Mouse (Mus musculus) midbrain, embryonic 11.5 days (tissue): ENCODE measurements around the gene Palld. TPM values are rescaled to one million over a fixed set of nuclear protein-coding genes. Genes with fewer than 3 reads are reported as not detected.

Experiments
- ATAC-seq: fragments of 200-750 bp; cut with Nextera tagmentation; 2 replicates; pipeline ENCODE4 v1.8.0; 2017; ENCODE audit warnings: moderate TSS enrichment, moderate library complexity; ENCODE audit not compliant: low FRiP score
- DNase-seq: peaks from one replicate; pipeline ENCODE4 v3.0.0; 2015; ENCODE audit warnings: low spot score; ENCODE audit errors: missing footprints
- H3K27ac ChIP-seq: fragments of 300-500 bp; sonication (generic); 2 replicates; pipeline ENCODE4 v1.5.1; 2014; ENCODE audit warnings: low read depth, low read length
- H3K27me3 ChIP-seq: fragments of 300-500 bp; sonication (generic); 2 replicates; pipeline ENCODE4 v1.6.1; 2014; ENCODE audit warnings: mild to moderate bottlenecking, low read length, moderate library complexity, mixed read lengths; ENCODE audit not compliant: control insufficient read depth, insufficient read depth
- H3K36me3 ChIP-seq: fragments of 300-500 bp; sonication (generic); 2 replicates; pipeline ENCODE4 v1.6.1; 2014; ENCODE audit warnings: mild to moderate bottlenecking, low read length, moderate library complexity, mixed read lengths; ENCODE audit not compliant: control insufficient read depth, insufficient read depth
- H3K4me1 ChIP-seq: fragments of 300-500 bp; sonication (generic); 2 replicates; pipeline ENCODE4 v1.6.1; 2014; ENCODE audit warnings: low read length; ENCODE audit not compliant: control insufficient read depth, insufficient read depth
- H3K4me2 ChIP-seq: fragments of 300-500 bp; sonication (generic); 2 replicates; pipeline ENCODE4 v1.6.1; 2014; ENCODE audit warnings: mild to moderate bottlenecking, moderate library complexity
- H3K4me3 ChIP-seq: fragments of 300-500 bp; sonication (generic); 2 replicates; pipeline ENCODE4 v1.5.1; 2014; ENCODE audit warnings: low read depth, low read length
- H3K9ac ChIP-seq: fragments of 300-500 bp; sonication (generic); 2 replicates; pipeline ENCODE4 v1.6.1; 2014; ENCODE audit warnings: low read length
- H3K9me3 ChIP-seq: fragments of 300-500 bp; sonication (generic); 2 replicates; pipeline ENCODE4 v1.6.1; 2016; ENCODE audit warnings: low read length; ENCODE audit not compliant: control insufficient read depth
- WGBS: fragments of 180-500 bp; shearing (Covaris S2); extraction: QIAGEN DNeasy Blood & Tissue Kit; methylation state at CpG from one replicate; pipeline ENCODE4 v1.1.7; 2014; 5-methylcytosine and 5-hydroxymethylcytosine counted together
- polyA plus RNA-seq: library from polyadenylated mRNA; unstranded; fragments of >200 nt; fragmentation: Nextera tagmentation; extraction: Ambion mirVana; gene quantifications from 2 replicates; pipeline ENCODE4 v1.2.1, GENCODE M21; 2014

The Palld gene
- polyA plus RNA-seq, 1 experiment from 2014 or later, result 40.4 TPM

- H3K9me3 ChIP-seq, result no peaks in the 10 kb centered on the region
- H3K27ac ChIP-seq, result no peak overlapping the region
- no peak overlapping the region for H3K4me2 ChIP-seq
- H3K27me3 ChIP-seq, result no peaks in the 10 kb centered on the region; the same call in 1 of the 2 replicates
- no peak overlapping the region for H3K9ac ChIP-seq
- H3K36me3 ChIP-seq, result no peaks in the 10 kb centered on the region
- peaks cover 4% of the 10 kb centered on the region; the same call in 1 of the 2 replicates for H3K4me1 ChIP-seq
- 90% methylated on average over 4 of the region's 4 CpGs for WGBS
- ATAC-seq (no peak), DNase-seq (no peak)
- no peak overlapping the region for H3K4me3 ChIP-seq
These were observed 57.9 kb downstream of the Palld start for GRCm38 (mm10) chr8:61844575-61844974.

DNA sequence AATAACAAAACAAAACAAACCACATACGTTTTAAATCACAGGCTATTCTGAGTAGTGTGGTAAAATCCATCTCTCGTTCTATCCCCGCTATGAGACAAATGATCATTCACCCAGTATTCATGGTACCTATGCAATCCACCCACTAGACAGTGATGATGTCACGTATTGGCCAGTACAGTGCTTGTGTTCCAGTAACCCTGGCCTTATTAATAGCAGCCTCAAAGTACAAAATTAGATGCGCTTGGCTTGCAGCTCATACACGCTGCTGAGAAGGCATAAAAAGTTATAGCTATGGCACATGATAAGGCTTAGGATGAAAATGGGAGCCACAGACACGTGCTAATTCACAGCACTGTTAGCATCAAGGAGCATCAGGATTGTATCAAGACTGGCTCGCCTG, 58.7 kb downstream of the Palld start:
- no peak overlapping the region for H3K27ac ChIP-seq
- peaks cover 3% of the 10 kb centered on the region; the same call in 1 of the 2 replicates for H3K4me1 ChIP-seq
- no peak overlapping the region for H3K9ac ChIP-seq
- H3K9me3 ChIP-seq, result no peaks in the 10 kb centered on the region
- no peaks in the 10 kb centered on the region for H3K36me3 ChIP-seq
- ATAC-seq (no peak), DNase-seq (no peak)
- H3K4me2 ChIP-seq, result no peak overlapping the region
- WGBS, result 85% methylated on average over 8 of the region's 8 CpGs
- no peaks in the 10 kb centered on the region for H3K27me3 ChIP-seq
- H3K4me3 ChIP-seq, result no peak overlapping the region

DNA sequence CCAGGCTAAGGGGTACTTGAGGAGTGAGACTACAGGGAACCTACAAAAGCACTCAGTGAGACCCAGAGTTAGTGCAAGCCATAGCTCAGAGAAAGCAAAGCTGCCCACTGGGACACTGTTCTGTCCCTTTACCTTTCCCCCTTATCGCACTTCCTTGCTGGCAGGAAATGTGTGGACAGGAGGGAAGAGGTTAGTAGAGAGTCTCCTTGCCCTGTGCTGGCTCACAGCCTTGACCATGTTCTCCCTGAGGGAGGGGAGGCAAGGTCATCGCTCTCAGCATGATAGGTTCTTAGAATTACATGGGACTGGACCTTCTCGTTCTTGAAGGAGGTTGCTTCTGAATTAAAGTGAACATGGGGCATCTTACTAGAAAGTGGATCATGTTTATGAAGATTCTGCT, 69.3 kb downstream of the Palld start:
- no peaks in the 10 kb centered on the region for H3K4me1 ChIP-seq
- 81% methylated on average over 3 of the region's 3 CpGs for WGBS
- H3K4me2 ChIP-seq, result no peak overlapping the region

GRCm38 (mm10) chr8:61831944-61832343, 70.5 kb downstream of the Palld start:
- Histone ChIP-seq H3K27ac (no peak overlapping the region), H3K27me3 (no peaks in the 10 kb centered on the region), H3K9ac (no peak overlapping the region), H3K4me1 (no peaks in the 10 kb centered on the region), H3K9me3 (no peaks in the 10 kb centered on the region), H3K36me3 (no peaks in the 10 kb centered on the region), H3K4me3 (no peak overlapping the region), H3K4me2 (no peak overlapping the region)
- ATAC-seq (no peak), DNase-seq (no peak)
- 89% methylated on average over 4 of the region's 4 CpGs for WGBS

More for the DNA sequence above, 69.3 kb downstream of the Palld start:
- no peak overlapping the region for H3K9ac ChIP-seq
- H3K9me3 ChIP-seq, result no peaks in the 10 kb centered on the region
- H3K36me3 ChIP-seq, result no peaks in the 10 kb centered on the region
- ATAC-seq (no peak), DNase-seq (no peak)
- no peaks in the 10 kb centered on the region for H3K27me3 ChIP-seq
- no peak overlapping the region for H3K27ac ChIP-seq
- no peak overlapping the region for H3K4me3 ChIP-seq

- ATAC-seq, result no peak
- DNase-seq, result no peak
- no peaks in the 10 kb centered on the region for H3K36me3 ChIP-seq
- no peak overlapping the region for H3K9ac ChIP-seq
- no peaks in the 10 kb centered on the region for H3K9me3 ChIP-seq
- no peak overlapping the region for H3K4me3 ChIP-seq
- no peaks in the 10 kb centered on the region for H3K4me1 ChIP-seq
- WGBS, result 69% methylated on average over 6 of the region's 6 CpGs
- H3K27me3 ChIP-seq, result no peaks in the 10 kb centered on the region
- no peak overlapping the region for H3K4me2 ChIP-seq
- no peak overlapping the region for H3K27ac ChIP-seq
These were observed 71.7 kb downstream of the Palld start for GRCm38 (mm10) chr8:61830821-61831220.

DNA sequence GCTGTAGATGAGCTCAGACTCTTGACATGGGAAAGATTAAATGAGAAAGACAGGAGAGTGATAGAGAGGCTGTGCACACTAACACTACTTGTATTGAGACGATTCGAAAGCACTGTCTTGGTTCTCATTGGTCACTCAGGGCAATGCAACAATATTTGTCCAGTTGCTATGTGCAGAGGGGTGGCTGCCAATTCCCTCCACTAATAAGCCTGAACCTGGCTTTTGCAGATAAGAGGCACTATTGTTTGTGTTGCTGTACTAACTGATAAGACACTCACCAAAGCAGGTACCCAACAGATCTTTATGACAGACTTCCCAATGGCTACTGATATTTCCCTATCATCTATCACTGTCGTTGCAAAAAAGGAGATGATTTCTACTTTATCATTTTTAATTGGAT, 77.9 kb downstream of the Palld start:
- H3K9ac ChIP-seq, result no peak overlapping the region
- no peak overlapping the region for H3K4me2 ChIP-seq
- H3K9me3 ChIP-seq, result no peaks in the 10 kb centered on the region
- no peak overlapping the region for H3K27ac ChIP-seq
- ATAC-seq (no peak), DNase-seq (no peak)
- no peaks in the 10 kb centered on the region for H3K27me3 ChIP-seq
- H3K4me3 ChIP-seq, result no peak overlapping the region
- no peaks in the 10 kb centered on the region for H3K36me3 ChIP-seq
- no peaks in the 10 kb centered on the region for H3K4me1 ChIP-seq
- WGBS, result 83% methylated on average over 3 of the region's 3 CpGs

DNA sequence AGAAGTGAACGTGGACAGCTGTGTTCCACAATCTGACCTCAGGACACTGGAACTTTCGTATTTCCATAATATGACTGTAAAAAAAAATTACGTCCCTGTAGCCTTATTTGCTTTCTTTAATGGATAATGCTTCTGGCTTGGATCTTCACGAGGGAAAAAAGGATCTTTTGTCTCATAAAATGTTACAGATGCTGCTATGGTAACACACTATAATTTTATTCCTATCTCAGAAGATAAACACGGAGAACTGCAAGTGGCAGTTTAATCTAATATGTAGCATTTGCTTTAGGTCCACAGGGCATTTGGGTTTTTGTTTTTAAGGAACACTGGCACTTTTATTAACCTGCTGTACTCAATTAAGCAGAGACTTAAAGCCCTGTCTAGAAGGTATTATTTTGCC, 79.3 kb downstream of the Palld start:
- WGBS, result 64% methylated on average over 5 of the region's 5 CpGs
- Histone ChIP-seq H3K27ac (no peak overlapping the region), H3K36me3 (no peaks in the 10 kb centered on the region), H3K27me3 (no peaks in the 10 kb centered on the region), H3K9ac (no peak overlapping the region), H3K4me2 (no peak overlapping the region), H3K4me3 (no peak overlapping the region), H3K4me1 (no peaks in the 10 kb centered on the region), H3K9me3 (no peaks in the 10 kb centered on the region)
- ATAC-seq (no peak), DNase-seq (no peak)

DNA sequence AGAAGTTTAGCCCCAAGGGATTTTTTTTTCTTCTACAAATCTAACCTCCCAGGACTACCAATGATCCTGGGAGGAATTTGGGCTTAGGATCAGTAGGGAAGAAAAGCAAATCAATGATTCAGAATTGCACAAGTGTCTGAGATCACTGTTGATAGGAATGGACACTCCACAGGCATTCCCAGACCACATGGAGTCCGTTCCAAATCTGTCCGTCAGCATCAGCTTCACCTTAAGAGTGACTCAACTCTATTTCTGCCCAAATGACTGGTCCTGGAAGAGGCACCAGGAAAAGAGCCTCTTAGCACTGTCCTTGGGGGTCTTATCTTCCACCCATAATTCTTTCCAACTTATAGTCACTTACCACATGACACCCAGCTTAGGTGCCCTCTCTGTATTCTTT, 98.7 kb downstream of the Palld start:
- ATAC-seq, result no peak
- H3K27ac ChIP-seq, result no peak overlapping the region
- DNase-seq, result no peak
- no peaks in the 10 kb centered on the region for H3K36me3 ChIP-seq
- no peak overlapping the region for H3K4me3 ChIP-seq
- H3K9ac ChIP-seq, result no peak overlapping the region
- H3K4me2 ChIP-seq, result no peak overlapping the region
- no peaks in the 10 kb centered on the region for H3K4me1 ChIP-seq
- H3K9me3 ChIP-seq, result no peaks in the 10 kb centered on the region
- no peaks in the 10 kb centered on the region for H3K27me3 ChIP-seq
- WGBS, result 81% methylated on average over 2 of the region's 2 CpGs

DNA sequence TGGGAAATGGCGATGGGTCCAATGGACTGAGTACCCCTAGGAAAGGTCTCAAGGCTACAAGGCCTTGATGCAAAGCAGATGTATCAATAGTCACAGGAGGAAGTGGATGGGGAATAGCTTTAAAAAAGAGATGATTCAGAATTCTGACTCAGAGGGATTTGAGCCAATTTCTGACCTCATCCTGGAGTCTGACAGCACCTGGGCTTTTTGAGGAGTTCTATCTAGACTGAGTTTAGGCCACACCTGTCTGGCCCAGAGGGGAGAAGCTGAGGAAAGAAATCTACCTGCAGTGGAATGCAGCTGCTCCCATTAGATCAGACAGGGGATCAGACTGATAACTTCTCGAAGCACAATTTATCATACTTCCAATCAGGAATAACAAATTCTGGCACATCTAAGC, 99.7 kb downstream of the Palld start:
- no peaks in the 10 kb centered on the region for H3K36me3 ChIP-seq
- no peaks in the 10 kb centered on the region for H3K9me3 ChIP-seq
- H3K4me1 ChIP-seq, result no peaks in the 10 kb centered on the region
- WGBS, result 84% methylated on average over 2 of the region's 2 CpGs
- no peak overlapping the region for H3K9ac ChIP-seq
- no peak overlapping the region for H3K27ac ChIP-seq
- no peak overlapping the region for H3K4me2 ChIP-seq
- H3K4me3 ChIP-seq, result no peak overlapping the region
- DNase-seq (no peak), ATAC-seq (no peak)
- H3K27me3 ChIP-seq, result no peaks in the 10 kb centered on the region
